Mouse (Mus musculus) embryonic facial prominence, embryonic 14.5 days (tissue): ENCODE results near the gene Aspscr1. TPM values are rescaled to one million over a fixed set of nuclear protein-coding genes. Genes with fewer than 3 reads are reported as not detected.
"Not testable (repeated sequence)": the region's sequence is repeated elsewhere in the genome, so short reads cannot be mapped to it uniquely, and the experiment has no call there.

Experiments
- ATAC-seq: fragments of 200-750 bp; cut with Nextera tagmentation; 2 replicates; pipeline ENCODE4 v1.8.0; 2017; ENCODE audit warnings: low read depth, moderate number of reproducible peaks, moderate TSS enrichment
- DNase-seq: peaks from one replicate; pipeline ENCODE4 v3.0.0-alpha.2; 2015; ENCODE audit warnings: low spot score
- H3K27ac ChIP-seq: fragments of 300-500 bp; sonication (generic); replicated peaks from 2 replicates; pipeline ENCODE4 v1.5.1; 2014; ENCODE audit warnings: low read depth, mild to moderate bottlenecking, low read length, moderate library complexity
- H3K27me3 ChIP-seq: fragments of 300-500 bp; sonication (generic); replicated peaks from 2 replicates; pipeline ENCODE4 v1.6.1; 2014; ENCODE audit warnings: low read length; ENCODE audit not compliant: control insufficient read depth, insufficient read depth
- H3K36me3 ChIP-seq: fragments of 300-500 bp; sonication (generic); 2 replicates; pipeline ENCODE4 v1.6.1; 2014; ENCODE audit warnings: low read length, mixed read lengths; ENCODE audit not compliant: control insufficient read depth, insufficient read depth
- H3K4me1 ChIP-seq: fragments of 300-500 bp; sonication (generic); 2 replicates; pipeline ENCODE4 v1.6.1; 2014; ENCODE audit warnings: antibody characterized with exemption, low read length; ENCODE audit not compliant: control insufficient read depth, insufficient read depth
- H3K4me2 ChIP-seq: fragments of 300-500 bp; sonication (generic); 2 replicates; pipeline ENCODE4 v1.6.1; 2014; ENCODE audit warnings: low read depth, mild to moderate bottlenecking, low read length, moderate library complexity, mixed read lengths
- H3K4me3 ChIP-seq: fragments of 300-500 bp; sonication (generic); 2 replicates; pipeline ENCODE4 v1.5.1; 2014; ENCODE audit warnings: low read depth, mild to moderate bottlenecking, low read length
- H3K9ac ChIP-seq: fragments of 300-500 bp; sonication (generic); 2 replicates; pipeline ENCODE4 v1.6.1; 2014; ENCODE audit warnings: low read depth, mild to moderate bottlenecking, low read length, moderate library complexity, mixed read lengths
- H3K9me3 ChIP-seq: fragments of 300-500 bp; sonication (generic); 2 replicates; pipeline ENCODE4 v1.6.1; 2016; ENCODE audit warnings: low read length; ENCODE audit not compliant: control insufficient read depth
- WGBS: fragments of 180-500 bp; shearing (Covaris S2); extraction: QIAGEN DNeasy Blood & Tissue Kit; methylation state at CpG from one replicate; pipeline ENCODE4 v1.1.7; 2014; 5-methylcytosine and 5-hydroxymethylcytosine counted together
- polyA plus RNA-seq: library from polyadenylated mRNA; unstranded; fragments of >200 nt; fragmentation: Nextera tagmentation; extraction: Ambion mirVana; gene quantifications from 2 replicates; pipeline ENCODE4 v1.2.1, GENCODE M21; 2014

The Aspscr1 gene
- polyA plus RNA-seq, 1 experiment from 2014 or later = 93.1 TPM

DNA sequence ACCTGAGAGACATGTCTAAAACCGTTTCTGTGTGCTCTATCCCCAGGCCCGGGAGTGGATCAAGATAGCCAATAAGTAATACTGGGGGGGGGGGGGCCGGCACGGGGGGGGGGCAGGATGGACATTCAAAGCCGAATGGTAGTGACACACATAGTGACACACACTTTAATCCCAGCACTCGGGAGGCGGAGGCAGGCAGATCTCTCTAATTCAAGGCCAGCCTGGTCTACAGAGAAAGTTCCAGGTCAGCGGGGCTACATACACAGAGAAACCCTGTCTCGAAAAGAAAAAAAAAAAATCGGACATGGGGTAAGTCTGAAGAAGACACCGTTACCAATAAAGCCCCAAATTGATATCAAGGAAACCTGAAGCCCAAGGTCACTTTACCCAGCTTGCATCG, 54.8 kb downstream of the Aspscr1 start:
- no peak for DNase-seq
- H3K36me3 ChIP-seq = 0 out of 2 replicates have a peak, but pooled peaks cover 5% of the 10 kb centered on the region
- no peak for ATAC-seq
- WGBS = 72% methylated on average over 10 of the region's 12 CpGs
- H3K4me2 ChIP-seq = peak overlapping the region; percentile 95
- H3K9ac ChIP-seq = no peak overlapping the region
- H3K4me1 ChIP-seq = peaks cover 13% of the 10 kb centered on the region; the same call in 1 of the 2 replicates
- no peaks in the 10 kb centered on the region for H3K27me3 ChIP-seq
- H3K4me3 ChIP-seq = no peak overlapping the region
- no peaks in the 10 kb centered on the region for H3K9me3 ChIP-seq
- no peak overlapping the region for H3K27ac ChIP-seq

- no peak overlapping the region for H3K27ac ChIP-seq
- H3K27me3 ChIP-seq = no peaks in the 10 kb centered on the region
- 75% methylated on average over 11 of the region's 11 CpGs for WGBS
- no peaks in the 10 kb centered on the region for H3K9me3 ChIP-seq
- no peak overlapping the region for H3K4me3 ChIP-seq
- H3K9ac ChIP-seq = no peak overlapping the region
- ATAC-seq (no peak), DNase-seq (no peak)
- H3K4me1 ChIP-seq = peaks cover 13% of the 10 kb centered on the region; the same call in 1 of the 2 replicates
- H3K36me3 ChIP-seq = 0 out of 2 replicates have a peak, but pooled peaks cover 5% of the 10 kb centered on the region
- H3K4me2 ChIP-seq = 0 out of 2 replicates have a peak overlapping the region, but pooled peaks have one; percentile 41
Observed at GRCm38 (mm10) chr11:120728530-120729240, 55.9 kb downstream of the Aspscr1 start.

DNA sequence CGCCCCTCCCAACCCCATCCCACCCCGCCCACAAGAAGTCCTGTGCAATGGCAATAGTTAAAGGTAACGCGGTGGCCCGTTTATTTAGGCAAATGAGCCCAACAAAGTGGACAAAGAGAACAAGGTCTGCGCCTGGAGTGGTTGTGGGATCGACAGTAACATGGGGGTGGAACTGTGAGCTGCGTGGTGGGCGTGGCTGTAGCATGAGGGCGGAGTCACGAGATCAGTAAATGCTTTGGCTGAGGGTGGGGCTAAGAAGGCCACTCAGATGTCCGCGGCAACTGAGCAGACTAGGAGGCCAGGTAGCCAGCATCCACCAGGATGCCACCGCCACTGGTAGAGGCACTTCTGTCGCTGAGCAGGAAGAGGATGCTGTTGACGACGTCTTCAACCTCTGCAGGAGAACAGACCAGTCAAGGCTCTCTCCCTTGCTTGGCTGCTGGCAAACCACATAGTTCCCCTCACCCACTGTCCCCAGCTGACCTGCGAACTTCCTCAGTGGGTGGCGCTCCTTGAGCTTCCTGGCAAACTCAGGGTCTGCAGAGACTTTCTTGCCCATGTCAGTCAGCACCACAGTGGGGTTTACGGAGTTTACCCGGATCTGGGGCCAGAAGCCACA, 56.8 kb downstream of the Aspscr1 start:
- not testable (repeated sequence) for ATAC-seq

DNA sequence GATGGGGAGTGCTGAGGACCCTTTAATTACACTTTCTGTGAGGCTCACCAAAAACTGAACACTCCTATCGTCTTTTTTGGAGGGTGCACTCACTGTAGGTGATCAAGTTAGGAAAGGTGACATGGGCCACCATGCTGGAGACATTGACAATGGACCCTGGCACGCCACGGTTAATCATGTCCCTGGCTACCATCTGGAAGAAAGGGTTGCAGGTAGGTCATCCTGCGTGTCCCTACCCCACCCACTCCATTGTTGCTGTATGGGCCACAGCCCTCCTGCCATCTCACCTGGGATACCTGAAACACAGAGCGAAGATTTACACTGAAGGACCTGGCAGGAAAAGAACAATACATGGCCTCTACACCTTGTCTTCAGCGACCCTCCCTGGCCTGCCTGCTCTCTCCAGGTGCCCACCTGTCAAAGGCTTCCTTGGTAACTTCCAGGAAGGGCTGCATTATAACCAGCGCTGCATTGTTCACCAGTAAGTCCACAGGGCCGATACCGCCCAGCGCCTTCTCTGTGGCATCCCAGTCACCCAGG, 57.6 kb downstream of the Aspscr1 start:
- Histone ChIP-seq H3K4me1 (peaks cover 13% of the 10 kb centered on the region; the same call in 1 of the 2 replicates), H3K9ac (no peak overlapping the region), H3K9me3 (no peaks in the 10 kb centered on the region), H3K27ac (no peak overlapping the region), H3K4me2 (no peak overlapping the region), H3K36me3 (no peaks in the 10 kb centered on the region), H3K27me3 (no peaks in the 10 kb centered on the region), H3K4me3 (no peak overlapping the region)
- DNase-seq = no peak
- no peak for ATAC-seq
- WGBS = 90% methylated on average over 10 of the region's 10 CpGs

More for the DNA sequence above, 56.8 kb downstream of the Aspscr1 start:
- H3K27me3 ChIP-seq, H3K36me3 ChIP-seq, H3K9me3 ChIP-seq, H3K4me3 ChIP-seq, H3K27ac ChIP-seq, H3K9ac ChIP-seq: not testable (repeated sequence)
- peak overlapping the region; percentile 41 for H3K4me2 ChIP-seq
- H3K4me1 ChIP-seq = peaks cover 13% of the 10 kb centered on the region; the same call in 1 of the 2 replicates
- 3% methylated on average over 17 of the region's 21 CpGs for WGBS
- DNase-seq = peak; percentile 73

- Histone ChIP-seq H3K4me1 (peaks cover 11% of the 10 kb centered on the region; the same call in 1 of the 2 replicates), H3K9ac (no peak overlapping the region), H3K4me2 (peak overlapping the region; percentile 12), H3K27me3 (no peaks in the 10 kb centered on the region), H3K9me3 (no peaks in the 10 kb centered on the region), H3K4me3 (no peak overlapping the region), H3K36me3 (no peaks in the 10 kb centered on the region), H3K27ac (no peak overlapping the region)
- WGBS = 93% methylated on average over 1 of the region's 1 CpGs
- no peak for DNase-seq
- ATAC-seq = no peak
Observed at GRCm38 (mm10) chr11:120731395-120731794, 58.6 kb downstream of the Aspscr1 start.

- DNase-seq (peak; percentile 81), ATAC-seq (peak; percentile 38; the same call in 1 of the 2 replicates)
- peak within 1 kb of the TSS; percentile 52; the same call in 1 of the 2 replicates for H3K27ac ChIP-seq
- H3K4me2 ChIP-seq = peak within 1 kb of the TSS; percentile 12
- no peaks in the 10 kb centered on the region for H3K36me3 ChIP-seq
- H3K4me1 ChIP-seq = peaks cover 6% of the 10 kb centered on the region; the same call in 1 of the 2 replicates
- no peaks in the 10 kb centered on the region for H3K9me3 ChIP-seq
- no peak within 1 kb of the TSS for H3K9ac ChIP-seq
- H3K4me3 ChIP-seq = no peak within 1 kb of the TSS
- WGBS = 57% methylated on average over 12 of the region's 12 CpGs
- no peaks in the 10 kb centered on the region for H3K27me3 ChIP-seq
Observed at GRCm38 (mm10) chr11:120731858-120732680, 59.3 kb downstream of the Aspscr1 start, which contains the start of gene Cbr2. Cbr2 (minus strand) TSS chr11:120732114.

DNA sequence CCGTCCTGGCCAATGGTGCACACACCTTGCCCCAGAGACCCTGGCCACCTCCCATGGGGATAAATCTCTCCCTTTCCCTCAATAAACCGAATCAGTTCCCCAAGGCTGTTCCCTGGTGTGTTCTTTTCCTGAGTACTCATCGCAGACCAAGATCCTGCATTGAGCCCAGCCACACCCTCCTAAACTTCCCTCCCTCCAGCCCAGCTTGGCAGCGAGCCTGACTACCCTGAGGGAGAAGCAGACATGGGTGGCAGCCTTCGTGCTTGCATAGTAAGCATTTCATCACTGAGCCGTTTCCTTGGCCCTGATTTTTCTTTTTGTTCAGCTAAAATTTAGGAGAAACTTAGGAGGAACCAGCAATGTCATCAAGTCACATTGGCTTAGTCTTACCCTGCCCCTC, 60.7 kb downstream of the Aspscr1 start:
- peak; percentile 77 for DNase-seq
- Histone ChIP-seq H3K27me3 (no peaks in the 10 kb centered on the region), H3K9me3 (no peaks in the 10 kb centered on the region), H3K36me3 (no peaks in the 10 kb centered on the region), H3K4me3 (no peak overlapping the region), H3K9ac (no peak overlapping the region), H3K4me2 (no peak overlapping the region), H3K27ac (no peak overlapping the region), H3K4me1 (peaks cover 6% of the 10 kb centered on the region; the same call in 1 of the 2 replicates)
- 39% methylated on average over 6 of the region's 6 CpGs for WGBS
- no peak for ATAC-seq

DNA sequence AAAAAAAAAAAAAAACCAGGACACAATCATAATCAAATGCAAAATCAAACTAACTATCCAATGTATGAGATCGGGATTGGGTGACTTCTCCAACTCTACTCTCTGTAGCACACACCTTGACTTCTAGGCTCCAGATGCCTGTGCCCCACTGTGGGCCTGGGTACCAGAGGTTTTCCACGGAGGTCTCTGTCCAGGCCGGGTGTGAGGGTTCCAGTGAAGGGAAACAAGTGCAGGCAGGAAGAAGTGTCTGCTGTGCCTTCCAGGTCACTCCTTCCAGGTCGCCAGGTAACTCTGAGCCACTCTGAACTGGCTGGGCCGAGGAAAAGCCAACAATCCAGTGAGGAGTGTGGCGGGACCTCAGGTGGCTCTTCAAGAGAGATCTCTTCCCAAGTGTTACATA, 63.7 kb downstream of the Aspscr1 start:
- Histone ChIP-seq H3K4me1 (peaks cover 6% of the 10 kb centered on the region; the same call in 1 of the 2 replicates), H3K9ac (no peak overlapping the region), H3K4me3 (no peak overlapping the region), H3K36me3 (no peaks in the 10 kb centered on the region), H3K4me2 (no peak overlapping the region), H3K9me3 (no peaks in the 10 kb centered on the region), H3K27ac (no peak overlapping the region), H3K27me3 (no peaks in the 10 kb centered on the region)
- WGBS = 71% methylated on average over 6 of the region's 6 CpGs
- no peak for DNase-seq
- no peak for ATAC-seq
